Mouse (Mus musculus) testis, postnatal 14 days (tissue): Measurements from ENCODE around the gene Id1.
A peak's percentile ranks its signal among the peaks of the same experiment; 100 is the strongest.

Experiments
- DNase-seq: peaks from one replicate; pipeline ENCODE4 v3.0.0; 2021; ENCODE audit warnings: low spot score

The Id1 gene

DNA sequence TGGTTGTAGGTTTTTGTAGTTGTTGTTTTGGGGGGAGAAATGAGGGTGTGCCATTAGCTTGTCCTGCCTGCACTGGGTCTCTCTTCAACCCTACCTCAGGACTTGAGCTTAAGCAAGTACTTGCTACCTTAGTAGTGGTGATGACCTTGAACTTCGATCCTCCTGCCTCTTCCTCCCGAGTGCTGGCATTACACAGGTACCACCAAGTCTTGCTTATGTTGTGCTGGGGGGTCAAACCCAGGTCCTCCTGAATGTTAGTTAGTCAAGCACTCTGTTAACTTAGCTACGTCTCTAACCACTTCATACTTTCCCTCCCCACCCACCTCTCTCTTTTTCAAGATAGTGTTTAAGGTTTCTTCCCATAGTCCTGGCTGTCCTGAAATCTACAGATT lies 11.7 kb upstream of the Id1 start:
- no peak for DNase-seq

DNA sequence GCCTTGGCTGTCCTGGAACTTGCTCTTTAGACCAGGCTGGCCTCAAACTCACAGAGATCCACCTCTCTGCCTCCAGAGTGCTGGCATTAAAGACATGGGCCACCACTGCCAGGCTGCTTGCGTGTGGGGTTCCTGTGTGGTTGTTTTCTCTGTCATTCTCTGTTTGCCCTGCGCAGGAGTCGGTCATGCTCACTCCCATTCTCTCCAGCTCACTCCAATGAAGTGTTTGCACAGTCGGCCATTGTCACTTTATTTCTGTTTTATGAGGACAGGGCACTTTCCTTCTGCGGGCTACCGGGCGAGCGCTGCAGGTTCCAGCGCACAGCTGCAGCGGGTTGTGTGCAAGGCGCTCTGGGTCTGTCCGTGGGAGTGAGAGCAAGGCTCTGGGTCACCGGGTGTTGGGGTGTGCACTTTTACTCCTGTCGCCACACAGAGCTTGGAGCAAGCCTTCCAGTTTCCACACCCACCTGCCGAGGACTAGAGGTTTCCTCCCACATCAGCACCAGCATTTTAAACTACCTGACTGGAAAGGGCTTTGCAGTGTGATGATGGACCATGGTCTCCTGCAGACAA lies 10.8 kb upstream of the Id1 start:
- DNase-seq, result no peak

DNA sequence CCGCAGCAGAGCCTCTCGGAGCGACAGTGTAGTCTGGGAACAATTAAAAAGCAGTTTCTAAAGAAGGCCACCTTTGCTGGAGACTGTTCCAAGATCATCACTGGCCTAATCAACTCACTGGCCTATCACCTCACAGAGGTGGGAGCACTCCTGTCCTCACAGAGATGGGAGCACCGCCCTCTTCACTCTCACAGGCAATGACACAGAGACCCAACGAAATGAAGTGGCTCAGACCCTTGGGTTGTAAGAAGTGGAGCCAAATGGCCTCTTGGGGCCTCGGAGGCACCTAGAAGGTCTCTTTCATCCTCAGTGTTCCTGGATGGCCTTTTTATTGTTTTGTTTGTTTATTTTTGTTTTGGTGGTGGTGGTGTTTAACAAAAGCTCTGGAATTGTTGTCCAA lies 9.8 kb upstream of the Id1 start:
- no peak for DNase-seq

DNA sequence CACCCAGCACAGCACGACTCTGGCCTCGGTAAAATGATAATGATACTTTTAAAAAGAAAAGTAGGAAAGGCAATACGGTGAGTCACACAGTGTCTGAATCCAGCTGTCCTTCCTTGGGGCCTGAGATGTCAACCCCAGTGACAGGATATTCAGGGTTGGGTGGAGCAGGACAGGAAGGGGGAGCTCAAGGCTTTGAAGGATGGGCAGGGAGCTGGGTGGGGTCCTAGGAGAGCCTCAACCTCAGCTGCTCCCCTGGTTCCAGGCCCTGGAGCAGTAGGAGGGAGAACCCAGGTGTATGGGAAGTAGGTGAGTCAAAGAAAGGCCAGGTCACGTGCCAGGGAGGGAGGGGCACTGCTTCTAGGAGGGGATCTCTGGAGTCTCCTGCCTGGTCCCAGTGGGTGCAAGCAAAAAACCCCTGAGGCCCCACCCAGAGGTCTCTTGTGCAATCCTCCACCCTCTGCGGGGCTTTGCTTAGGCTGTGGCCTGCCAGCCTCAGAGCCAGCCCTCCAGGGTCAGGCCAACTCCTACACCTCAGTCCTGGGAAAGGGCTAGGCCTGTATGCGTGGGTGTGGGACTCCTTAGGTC lies 9.2 kb upstream of the Id1 start:
- no peak for DNase-seq

DNA sequence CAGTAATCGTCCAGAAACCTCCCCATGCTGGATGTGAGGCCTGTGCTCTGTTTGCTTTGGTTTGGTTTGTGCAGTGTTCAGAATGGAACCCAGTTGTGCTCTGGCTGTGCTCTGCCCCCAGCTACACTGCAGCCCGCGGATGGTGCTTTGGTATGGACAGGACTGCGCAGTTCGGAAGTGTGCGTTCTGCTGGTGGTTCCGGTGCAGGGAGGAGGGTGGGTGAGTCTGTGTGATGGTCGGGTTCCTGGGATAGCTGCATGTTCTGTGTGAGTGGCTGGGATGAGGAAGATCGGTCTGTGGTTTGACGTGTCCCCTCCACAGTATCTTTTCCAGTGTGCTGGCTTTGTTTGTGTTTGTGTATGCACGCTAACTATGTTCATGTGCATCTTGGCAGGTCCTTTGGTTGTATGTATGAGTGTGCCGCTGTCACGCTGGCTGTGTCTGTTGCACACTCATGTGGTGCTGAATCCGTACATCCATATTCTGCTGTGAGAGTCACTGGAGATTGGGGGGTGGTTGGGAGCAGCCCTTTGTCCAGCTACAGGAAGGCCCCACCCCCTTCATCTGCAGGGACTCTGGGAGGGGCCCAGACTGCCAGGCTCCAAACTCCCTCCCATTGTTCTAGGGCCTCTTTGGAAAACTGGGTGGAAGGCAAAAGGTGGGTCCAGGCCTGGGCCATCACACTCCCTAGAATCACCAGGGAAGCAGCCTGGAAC lies 8.1 kb upstream of the Id1 start:
- DNase-seq, result no peak

DNA sequence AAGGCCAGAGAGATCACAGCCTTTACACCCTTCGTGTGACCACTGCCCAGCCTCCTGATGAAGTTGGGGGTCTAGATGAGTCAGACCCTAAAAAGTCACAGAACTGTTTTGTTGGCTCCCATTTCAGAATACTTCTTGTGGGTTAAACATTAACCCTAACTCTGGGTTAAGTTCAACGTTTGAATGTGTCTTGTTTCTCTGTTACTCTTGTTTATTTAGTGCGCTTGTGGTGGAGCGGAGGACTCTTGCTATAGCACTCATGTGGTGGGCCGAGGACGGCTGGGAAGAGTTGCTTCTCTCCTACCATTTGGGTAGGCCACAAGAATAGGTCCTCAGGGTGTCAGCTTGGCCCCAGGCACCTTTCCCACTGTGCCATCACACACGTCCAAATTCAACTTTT lies 7.5 kb upstream of the Id1 start:
- no peak for DNase-seq

DNA sequence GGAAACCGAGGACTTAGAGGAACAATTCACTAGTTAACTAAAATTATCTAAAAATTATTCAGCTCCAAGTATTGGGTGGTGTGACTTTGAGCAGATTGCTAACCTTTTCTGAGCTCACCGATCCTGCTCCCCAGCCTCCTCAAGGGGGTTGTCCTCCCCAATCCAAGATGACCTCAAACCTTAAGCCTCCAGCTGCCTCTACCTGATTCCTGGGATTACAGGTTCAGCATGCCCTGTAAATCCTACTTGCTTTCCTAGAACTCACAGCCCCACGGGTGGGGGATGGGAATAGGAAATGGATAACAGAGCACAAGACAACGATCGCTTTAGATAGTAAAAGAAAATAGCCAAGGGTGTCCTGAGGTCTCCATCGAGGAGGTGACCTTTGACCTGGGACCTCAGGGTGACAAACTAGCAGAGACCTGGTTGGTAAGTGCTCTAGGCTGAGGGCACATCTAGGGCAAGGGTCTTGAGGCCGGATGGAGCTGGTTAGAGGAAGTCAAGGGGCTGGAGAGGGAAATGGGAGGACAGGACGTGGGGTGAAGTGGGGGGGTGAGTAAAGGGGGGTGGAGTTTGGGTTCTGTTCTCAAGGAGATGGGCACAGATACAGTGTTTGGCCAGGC lies 6.9 kb upstream of the Id1 start:
- DNase-seq, result no peak

DNA sequence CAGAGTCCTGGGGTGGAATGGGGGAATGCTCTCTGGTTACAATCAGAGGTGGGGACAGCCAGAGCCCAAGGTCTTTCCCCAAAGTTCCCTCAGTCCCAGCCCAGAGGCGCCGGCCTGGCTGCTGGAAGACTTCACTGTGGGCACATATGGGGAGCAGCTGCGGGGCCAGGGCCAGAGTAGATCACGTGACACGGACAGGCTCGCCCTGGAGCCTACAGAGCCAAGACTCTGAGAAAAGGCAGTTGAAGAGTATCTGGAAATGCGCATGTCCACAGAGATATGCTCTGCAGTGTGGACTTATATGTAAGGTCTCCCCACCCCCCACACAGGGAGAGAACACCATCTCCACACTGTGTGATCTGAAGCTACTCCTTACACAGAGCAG lies 6.4 kb upstream of the Id1 start:
- peak; percentile 77 for DNase-seq

DNA sequence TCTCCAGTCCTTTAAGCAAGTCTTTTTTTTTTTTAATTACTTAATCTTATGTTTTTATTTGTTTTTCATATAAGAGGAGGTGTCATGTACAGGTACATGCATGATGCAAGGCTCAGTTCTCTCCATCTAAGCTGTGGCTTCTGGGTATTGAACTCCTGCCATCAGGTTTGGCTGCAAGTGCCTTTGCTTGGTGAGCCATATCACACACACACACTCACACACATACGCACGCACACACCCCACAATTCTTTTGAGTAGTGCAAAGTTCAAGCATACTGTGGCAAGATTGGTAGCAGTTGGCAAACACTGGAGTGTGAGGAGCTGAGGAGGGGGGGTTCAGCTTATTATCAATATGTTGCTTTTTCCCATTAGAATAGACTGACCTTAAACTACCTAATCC lies 2.9 kb upstream of the Id1 start:
- DNase-seq, result no peak

DNA sequence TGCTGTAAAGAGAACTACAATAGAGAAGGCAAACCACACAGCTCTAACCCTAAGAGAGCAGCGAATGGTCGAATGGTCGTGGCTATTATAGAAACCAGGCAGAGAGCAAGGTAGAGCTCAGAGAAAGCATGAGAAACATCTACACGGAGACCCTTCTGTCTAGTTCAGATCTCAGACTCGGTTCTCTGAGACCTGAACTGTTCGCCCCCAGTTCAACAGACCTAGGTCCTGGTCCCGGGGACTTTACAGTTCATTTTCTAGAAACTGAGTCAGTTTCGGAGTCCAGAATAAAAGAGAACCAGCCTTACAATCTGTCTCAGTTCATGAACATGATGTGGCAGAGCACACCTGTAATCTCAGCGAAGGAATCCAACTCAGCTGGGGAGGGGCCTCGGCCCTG lies 1.6 kb upstream of the Id1 start:
- DNase-seq, result no peak

DNA sequence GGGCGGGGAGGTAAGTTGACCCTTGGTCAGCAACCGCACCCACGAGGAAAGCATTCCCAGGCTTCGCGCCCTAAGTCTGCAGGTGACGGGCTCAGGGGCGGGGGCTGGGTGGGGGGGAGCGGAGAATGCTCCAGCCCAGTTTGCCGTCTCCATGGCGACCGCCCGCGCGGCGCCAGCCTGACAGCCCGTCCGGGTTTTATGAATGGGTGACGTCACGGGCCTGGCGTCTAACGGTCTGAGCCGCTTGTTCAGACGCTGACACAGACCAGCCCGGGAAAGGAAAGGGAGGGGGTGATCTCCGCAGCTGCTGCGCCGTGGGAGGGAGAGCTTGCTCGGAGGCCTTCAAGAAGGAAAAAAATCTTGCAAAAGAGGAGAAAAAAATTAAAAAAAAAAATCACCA lies 1.1 kb upstream of the Id1 start:
- peak; percentile 90 for DNase-seq

DNA sequence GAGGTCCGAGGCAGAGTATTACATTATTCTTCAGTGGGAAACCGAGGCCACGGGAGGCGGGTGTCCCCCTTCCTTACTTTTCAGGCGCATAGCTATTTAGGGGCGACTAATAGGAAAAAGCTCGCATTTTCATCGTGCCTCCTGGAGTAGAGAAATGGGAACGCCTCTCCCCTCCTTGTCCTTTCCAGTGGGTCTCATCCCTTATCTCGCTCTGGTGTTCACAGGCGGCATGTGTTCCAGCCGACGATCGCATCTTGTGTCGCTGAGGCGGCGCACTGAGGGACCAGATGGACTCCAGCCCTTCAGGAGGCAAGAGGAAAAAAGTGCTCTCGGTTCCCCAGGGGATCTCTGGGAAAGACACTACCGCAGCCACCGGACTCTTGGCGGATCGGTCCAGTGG lies 697 bp downstream of the Id1 start:
- no peak for DNase-seq

DNA sequence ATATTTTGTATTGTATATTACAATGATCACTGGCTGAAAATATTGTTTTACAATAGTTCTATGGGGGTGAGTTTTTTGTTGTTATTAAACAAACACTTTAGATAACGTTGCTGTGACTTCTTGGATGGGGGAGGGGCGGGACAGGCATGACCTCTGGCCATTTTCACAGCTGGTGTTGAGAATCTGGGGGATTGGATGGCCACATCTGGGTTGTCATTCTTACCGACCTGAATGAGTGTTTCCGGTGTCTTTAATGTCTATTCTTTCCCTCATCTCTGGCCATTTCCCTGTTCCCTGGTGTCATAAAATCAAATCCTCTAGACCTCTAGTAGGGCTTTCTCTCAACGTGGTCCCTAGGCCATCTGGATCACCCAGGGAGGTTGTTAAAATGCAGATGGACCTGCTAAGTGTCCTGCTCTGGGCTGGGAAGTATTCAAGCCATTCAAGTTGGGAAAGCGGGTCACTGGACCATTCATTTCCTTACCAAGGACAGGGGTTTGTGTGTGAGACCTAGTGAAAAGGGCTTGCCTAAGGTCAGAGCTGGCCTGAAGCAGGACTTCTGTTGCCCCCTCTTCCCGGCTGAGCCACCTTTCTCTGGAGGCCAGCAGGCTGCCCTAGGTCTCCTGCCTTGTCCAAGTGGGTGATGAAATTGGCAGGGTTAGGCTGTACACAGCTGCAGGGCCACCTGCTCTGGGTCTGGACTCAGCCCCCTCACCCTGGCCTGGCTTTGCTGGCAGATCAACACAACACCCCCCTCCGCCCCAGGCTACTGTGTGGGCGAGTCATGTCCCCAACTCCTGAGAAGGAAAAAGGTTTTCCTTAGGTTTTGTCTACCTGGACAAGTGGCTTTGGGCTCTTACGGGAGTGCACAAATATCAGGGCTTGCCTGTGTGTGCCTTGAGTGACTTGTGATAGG lies 1.5 kb downstream of the Id1 start:
- no peak for DNase-seq

DNA sequence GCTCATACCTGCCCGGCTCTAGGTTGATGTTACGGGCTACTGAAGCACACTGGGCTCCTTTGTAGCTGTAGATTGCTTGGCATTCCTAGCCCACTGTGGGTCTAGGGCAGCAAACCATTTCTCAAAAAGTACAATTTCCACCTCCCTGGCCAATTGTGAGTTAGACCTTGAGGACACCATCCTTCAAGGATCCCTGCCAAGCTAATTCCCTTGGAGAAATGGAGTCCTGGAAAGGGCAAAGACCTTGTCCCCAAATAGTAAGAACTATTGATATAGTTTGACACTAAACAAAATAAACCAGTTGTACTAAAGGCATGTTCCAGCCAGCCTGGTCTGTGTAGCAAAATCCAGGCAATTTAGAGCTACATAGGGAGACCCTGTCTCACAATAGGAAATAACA lies 2.3 kb downstream of the Id1 start:
- no peak for DNase-seq

DNA sequence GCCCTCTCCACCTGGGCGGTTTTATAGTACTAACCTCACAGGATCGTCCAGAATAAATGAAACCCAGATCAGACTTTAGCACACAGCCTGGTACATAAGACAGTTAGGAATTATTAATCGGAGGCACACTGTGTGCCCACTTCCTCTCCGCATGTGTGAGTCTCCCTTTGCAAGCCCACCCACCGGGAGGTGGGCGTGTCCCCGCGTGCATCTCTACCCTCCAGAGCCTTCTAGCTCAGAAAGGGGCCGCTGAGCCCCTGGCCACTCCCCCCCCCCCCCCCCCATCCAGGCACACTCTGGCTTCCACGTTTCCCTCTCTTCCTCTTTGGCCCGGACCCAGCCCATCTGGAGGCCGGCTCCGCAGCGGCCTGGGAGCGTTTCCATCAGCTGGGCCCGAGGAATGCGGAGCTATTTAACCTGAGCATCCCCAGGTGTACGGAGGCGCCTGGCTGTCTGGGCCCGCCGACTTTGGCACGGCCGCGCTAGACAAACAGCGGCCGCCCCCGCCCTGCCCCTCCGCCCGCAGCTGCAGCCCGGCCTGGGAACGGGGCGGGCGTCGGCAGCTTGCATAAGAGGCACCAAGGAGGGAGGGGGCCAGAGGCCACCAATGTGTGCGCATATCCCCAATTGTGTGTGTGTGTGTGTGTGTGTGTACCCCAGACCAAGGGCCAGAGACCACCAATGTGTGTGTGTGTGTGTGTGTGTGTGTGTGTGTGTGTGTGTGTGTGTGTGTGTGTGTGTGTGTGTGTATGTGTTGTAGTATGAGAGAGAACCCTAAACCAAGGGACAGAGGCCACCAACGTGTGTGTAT lies 3.2 kb downstream of the Id1 start:
- DNase-seq, result peak; percentile 74

DNA sequence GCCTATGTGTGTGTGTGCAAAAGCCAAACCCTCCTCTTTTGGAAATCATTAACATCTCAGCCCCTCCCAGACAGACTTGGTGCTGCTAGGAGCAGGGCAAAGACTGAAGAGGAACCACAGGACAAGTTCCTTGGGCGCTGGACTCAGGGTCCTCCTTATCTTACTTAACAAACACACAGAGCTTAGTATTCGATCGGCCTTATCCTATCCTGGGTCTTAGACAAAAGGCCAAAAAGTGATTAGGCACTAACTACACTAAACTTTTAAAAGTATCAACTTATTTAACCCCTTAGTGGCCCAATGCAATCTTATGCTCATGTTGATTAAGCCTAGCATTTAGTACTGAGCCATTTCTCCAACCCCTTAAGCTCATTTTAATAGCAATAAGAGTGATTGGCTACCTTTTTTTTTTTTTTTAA lies 3.8 kb downstream of the Id1 start:
- no peak for DNase-seq

DNA sequence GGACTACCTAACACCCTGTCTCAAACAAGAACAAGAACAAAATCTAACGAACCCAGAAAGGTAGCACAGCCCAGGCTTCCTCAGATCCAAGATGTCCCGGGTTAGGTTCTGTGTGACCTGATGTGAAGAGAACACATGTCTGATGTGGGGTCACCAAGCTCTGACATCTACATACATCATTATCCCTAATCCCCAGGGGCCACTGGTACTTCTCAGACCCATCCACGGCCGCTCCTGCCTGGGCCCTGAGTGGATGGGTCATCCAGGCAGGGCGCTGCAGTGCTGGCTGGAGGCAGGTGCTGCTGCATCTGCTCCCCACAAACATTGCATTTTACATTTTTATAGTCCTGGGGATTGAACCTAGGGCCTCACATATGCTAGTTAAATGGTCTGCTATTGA lies 4.4 kb downstream of the Id1 start:
- no peak for DNase-seq

DNA sequence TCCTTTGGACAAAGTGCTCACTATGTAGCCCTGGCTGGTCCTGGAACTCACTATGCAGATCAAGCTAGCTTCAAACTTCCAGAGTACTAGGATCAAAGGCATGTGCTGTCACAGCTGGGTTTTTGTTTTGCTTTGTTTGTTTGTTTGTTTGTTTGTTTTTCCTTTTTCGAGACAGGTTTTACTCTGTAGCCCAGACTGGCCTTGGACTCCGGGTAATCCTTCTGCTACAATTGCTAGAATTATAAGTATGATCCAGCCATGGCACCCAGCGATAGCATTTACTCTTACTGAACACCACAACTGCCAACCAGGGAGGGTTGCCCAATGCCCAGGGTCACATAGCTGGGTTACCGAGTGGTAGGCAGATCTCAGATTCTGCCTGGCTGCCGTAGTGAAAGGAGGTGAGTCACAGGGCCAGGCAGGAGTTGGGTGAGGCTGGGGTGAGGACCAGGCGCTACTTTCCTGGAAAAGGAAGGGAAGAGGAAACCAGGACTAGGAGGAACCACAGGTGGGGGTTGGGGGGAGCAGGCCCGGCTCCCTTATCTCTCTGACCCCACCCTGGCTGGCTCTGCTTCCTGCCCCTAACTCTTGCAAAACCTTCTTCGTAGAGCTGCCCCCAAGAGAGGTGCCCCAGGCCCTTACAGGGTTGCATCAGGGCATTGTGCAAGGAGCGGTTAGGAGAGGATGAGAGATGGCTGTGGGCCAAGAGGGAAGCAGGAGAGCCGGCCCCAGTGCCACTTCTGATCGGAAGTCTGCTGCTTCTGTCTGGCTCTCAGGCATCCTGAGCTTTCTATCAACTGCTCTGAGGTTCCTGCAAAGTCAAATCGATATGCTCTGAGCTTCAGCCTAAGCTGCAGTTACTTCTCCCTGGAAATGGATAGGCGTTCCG lies 5.3 kb downstream of the Id1 start:
- DNase-seq, result peak; percentile 56

DNA sequence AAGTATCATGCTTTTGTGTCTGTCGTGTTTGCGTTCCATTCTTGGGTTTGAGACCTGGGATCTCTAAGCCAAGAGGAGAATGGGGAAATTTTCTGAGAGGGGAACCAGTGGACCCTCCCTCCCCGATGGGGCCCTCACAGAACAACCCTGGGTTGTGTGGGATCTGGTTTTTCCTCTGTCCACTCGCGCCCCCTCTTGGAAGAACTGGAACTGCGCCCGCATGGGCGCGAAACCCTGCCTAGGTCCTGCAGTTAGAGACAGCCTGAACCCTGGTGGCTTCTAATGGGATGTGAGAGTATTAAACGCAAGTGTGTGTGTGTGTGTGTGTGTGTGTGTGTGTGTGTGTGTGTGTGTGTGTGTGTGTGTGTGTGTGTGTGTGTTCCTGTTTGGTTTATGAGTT lies 6.4 kb downstream of the Id1 start:
- peak; percentile 41 for DNase-seq

DNA sequence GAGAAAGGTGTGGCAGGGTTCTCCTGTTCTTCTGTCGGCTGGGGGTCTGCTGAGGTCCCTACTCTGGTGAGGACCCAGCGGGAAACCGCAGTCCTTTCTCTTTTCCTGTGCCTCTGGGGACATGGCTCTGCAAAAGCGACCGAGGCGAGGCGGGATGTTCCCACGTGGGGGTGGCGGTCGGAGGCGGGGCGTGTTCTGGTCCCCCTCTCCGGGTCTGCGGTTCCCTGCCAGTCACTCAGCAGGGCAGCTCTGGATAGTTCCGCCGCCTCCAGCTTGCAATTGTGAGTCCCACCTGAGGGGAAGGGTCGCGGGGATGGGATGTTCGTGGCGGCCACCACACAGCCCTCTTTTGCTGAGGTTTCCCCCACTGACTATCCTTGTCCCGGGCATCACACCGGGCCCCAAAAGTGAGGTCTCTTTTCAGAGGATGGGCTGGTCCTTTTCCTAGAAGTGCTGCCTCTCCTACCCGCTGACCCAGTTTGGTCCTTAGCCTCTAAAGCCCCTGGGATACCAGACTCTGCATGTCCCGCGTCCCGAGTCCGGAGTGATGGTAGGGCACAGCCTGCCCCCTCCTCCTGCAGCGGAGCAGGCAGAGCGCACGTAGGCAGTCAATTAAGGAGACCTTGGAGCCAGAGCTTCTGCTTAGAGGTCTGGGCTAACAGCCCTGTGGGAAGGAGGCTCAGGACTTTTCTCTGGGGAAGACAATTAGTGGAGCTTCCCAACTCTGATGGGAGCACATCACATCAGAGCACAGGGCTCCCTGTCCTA lies 18.1 kb downstream of the Id1 start, which contains the start of gene Cox4i2:
TSS of gene Cox4i2 (plus strand) at position 230 of the 768 bp plus-strand sequence.
- no peak for DNase-seq
